Mouse (Mus musculus) frontal cortex, postnatal 10 days (tissue): Measurements from ENCODE around the gene Tekt3.

Source experiments
- DNase-seq, 2 experiments: peaks; one replicate each; pipeline ENCODE4 v3.0.0; 2022; ENCODE audit warnings: low spot score in 2 of 2, mixed read lengths in 1 of 2

Tekt3 gene

GRCm38 (mm10) chr11:63061446-63061845, at the start of gene Tekt3:
Gene Tekt3, plus strand, starts transcription at chr11:63061654.
- no peak for DNase-seq

GRCm38 (mm10) chr11:63017327-63018082, 43.9 kb upstream of the Tekt3 start:
- DNase-seq, result no peak

- DNase-seq, result no peak
These were observed 43.3 kb upstream of the Tekt3 start for GRCm38 (mm10) chr11:63018083-63018622.

DNA sequence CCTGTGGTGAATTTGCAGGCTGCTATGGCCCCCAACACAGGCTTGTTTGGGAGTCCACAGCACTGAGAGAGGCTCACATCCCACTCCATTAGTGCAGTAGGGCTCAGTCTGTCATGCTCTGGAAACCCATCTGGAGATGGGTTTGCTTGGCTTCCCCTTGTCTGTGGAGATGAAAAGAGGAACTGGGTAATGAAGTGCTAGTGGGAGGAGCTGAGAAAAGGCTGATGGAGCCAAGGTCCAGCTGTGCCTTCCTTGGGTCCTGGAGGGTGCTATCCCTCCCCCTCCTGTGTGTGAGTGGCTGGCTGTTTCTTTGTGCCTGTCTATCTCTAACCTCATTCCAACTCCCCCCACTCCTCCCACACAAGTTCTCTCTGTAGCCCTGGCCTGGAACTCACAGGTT, 40.8 kb upstream of the Tekt3 start:
- DNase-seq, result no peak

DNA sequence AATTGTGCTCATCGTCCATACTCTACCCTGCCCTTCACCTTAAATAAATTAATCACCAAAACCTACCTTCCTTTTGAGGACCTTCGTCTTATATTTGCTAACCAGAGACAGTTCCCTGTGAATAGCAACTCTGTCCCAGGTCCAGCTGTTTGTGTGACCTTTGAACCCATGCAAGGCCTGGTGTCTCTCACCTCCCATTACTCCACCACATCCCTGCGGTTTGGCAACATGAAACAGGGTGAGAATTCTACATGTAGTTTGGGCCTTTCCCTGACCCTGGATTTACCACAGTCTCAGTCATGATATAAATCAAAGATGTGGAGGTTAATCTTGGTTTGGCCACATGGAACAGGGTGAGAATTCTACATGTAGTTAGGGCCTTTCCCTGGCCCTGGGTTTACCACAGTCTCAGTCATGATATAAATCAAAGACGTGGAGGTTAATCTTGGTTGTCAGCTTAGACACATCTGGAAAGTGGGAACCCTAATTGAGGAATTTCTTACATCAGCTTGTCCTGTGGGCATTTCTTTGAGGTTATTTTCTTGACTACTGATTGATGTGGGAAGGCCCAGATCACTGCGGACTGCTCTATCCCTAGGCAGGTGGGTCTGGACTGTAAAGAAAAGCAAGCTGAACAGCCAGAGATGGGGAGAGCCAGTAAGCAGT, 40.2 kb upstream of the Tekt3 start:
- DNase-seq, result no peak

DNA sequence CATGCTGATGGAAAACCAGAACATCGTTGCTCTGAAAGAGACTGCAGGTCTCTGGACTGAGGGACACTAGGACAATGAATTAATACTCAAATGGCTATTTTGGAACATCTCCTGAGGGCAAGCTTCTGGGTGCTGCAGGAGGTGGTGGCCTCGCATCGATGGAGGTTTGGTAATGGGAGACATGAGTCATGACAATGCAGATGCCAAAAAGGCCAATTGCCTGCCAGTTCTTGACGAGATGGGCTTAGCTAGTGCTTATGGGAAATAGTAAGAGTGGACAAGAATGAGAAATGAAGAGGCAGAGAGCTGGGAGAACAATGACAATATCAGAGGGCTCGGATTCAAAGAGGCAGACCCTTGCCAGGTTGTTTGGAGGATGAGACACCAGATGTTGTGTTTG, 38.0 kb upstream of the Tekt3 start:
- DNase-seq, result no peak

GRCm38 (mm10) chr11:63024136-63024535, 37.3 kb upstream of the Tekt3 start:
- DNase-seq, result no peak

GRCm38 (mm10) chr11:63025476-63025875, 36.0 kb upstream of the Tekt3 start:
- DNase-seq, result no peak

DNA sequence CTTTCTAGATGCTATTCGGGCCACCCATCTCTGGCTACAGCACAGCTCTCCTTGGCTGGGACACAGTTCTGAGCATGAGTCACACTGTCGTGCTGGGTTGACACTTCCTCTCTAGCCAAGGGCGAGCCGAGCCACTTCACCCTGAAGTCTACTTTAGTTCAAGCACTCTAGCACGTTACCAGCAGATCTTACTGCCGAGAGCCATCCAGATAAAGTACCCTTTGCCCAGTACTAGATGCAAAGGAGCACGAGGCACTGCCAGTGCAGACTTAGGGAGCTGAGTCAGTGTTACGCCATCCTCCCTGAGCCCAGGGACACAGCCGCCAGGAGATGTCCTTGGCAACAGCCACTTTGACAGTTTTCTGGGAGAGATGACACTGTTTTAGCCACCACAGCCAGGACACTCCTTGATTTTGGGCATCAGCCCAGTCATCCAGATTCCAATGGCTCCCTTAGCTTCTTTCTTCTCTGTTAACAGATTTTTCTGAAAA, 34.8 kb upstream of the Tekt3 start:
- DNase-seq, result no peak

DNA sequence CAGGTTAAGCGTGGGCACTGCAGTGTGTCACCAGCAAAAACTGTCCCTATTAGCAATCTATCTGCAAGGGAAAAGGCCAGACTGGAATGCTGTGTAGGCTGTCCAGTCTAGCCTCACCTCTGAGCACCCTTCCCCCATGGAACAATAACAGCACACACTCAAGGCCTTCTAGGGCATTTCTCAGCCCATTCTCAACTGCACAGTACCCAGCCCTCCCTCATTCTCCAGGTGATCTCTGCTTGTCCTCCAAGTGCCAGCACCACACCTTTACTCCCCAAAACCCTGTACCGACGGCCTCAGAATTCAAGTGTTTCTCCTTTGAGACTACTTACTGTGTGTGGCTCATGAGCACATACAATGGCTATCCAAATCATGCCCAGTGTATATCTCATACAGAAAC, 33.3 kb upstream of the Tekt3 start:
- DNase-seq, result no peak

- DNase-seq, result no peak
These were observed 32.2 kb upstream of the Tekt3 start for GRCm38 (mm10) chr11:63029148-63029714.

GRCm38 (mm10) chr11:63029721-63030120, 31.7 kb upstream of the Tekt3 start:
- no peak for DNase-seq

DNA sequence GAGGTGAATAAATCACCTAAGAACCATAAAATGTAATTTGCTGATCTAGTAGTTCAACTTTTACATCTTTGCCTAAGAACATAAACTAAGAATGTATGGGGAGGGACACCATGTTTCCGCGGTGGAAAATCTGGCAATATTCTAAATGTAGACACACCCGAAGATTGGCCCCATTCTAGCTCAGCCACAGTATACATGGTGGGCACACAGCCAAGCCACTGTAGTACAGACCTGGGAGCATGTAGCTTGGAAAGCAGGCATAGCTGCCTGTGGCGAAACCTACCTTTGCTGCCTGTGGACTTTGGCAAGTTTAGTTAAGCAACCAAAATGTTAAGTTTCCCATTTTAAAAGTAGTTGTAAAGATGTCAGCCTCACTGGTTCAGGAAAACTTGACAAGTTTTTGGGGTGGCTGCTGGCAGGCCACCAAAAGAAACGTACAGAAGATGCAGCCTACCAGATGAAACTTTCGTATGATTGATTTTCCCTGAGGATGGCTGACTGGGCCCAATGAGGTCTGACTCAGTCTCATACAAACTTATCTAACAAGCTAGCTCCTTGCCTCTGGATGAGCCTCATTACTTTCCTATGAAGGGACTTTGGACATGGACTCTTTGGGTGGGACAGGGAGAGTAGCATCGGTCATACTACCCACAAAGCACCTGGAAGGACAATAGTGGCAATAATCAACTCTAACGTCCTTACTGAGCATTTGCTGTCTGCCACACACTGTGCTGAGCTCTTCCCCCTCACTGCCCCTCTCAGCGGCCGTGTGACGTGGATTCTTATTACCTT, 25.8 kb upstream of the Tekt3 start:
- DNase-seq, result no peak

DNA sequence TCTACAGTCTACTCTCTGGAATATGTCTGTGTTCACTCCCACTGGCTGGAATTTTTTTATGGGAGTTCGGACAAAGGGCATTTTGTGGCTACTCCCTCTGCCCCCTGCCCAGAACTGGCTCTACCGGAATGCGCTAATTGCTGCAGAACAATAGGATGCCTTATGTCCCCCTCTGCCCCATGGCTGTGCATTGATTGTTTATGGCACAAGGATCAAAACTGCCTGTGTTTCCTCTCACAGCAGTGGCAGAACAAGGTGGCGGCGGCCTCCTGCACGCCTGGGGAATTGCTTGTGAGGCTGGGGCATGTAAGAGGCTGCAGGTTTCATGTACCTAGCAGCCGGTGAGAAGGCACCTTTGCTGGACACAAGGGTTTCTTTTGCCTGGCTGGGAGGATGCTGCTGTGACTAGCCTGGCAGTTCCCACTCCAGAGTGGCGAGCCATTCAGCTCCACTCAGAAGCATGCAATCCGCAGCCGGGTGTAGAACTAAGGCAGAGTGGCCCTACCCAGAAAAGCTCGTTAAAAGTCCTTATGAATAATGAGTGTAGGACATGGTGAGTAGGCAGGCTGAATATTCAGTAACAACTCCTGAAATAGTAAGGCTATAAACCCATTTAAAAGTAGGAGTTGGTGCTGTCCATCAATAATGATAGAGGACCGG, 21.3 kb upstream of the Tekt3 start:
- no peak for DNase-seq

DNA sequence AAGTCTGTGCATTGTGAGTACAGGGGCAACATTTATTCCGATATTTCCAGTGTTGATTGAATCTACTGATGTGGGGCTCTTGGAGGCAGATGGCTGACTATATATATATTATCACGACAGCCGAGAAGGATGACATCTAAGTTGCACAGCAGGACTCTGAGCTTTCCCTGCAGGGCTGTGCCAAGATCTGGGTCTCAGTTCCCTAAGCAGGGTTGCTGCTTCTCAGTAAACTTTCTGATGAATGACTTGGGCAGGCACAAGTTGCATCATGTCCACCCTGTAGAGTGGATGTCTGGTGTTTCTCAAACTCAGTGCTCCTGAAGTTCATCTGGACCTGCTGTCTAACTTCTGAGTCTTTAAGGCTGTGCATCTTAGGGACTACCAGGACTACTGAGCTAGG, 15.7 kb upstream of the Tekt3 start:
- DNase-seq, result no peak

DNA sequence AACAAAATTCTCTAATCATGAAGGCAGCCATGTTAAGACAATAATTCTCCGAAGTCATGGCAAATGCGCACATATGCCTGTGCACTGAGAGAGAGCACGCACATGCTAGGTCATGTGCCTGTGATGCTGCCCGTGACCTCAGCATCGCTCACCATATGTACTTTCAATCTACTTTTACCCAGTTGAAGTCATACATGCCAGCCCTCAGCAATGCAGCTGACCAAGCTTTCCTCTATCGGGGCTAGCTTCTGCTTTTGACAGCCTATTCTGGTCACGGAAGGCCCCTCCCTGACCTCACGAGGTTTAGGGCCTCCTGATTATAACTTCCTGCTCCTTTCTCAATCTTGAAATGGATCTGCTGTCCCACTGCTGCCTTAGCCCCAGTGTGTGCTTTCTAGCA, 15.1 kb upstream of the Tekt3 start:
- DNase-seq, result peak in 1 of 2 experiments; percentile 25

DNA sequence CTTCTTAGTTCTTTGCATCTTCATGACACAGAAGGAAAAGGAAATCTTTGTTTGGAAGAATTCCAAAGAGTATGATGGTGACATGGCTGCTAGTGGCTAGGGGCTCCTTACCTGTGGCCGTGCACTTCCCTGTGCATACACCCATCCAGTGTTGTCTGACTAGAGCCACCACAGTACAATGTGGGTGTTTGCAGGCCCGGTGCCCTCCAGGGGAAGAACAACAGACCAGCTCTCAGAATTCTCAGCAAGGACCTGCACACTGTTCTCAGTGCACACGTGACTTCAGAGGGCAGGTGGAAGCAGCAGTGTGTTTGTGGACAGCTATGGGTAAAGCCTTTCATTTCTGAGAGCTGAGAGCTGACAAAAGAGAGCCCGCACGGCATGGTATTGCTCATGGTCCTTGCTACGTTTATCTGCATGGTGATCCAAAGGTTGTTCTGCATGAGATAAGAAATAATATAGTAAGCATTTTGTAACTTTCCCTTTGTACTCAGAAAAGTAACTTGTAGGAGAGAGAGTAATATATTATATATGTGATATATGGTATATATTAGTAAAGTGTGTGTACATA, 11.0 kb upstream of the Tekt3 start:
- no peak for DNase-seq

DNA sequence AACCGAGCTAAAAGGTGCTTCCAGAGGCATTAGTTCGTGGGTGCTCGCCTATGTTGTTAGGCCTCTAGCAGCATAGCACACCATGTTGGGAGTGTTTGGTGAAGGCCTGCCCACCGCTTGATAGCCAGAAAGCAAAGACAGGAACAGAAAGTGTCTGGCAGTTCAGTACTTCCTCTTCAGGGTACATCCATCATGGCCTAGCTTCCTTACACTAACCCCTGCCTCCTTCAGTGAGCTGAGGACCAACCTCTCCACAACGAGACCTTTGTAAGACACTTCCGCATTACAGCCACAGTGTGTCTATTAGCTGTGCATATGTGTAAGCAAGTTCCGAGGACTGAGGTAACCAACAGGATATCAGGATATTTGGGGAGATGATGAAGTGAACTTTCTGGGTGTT, 10.4 kb upstream of the Tekt3 start:
- peak in 1 of 2 experiments; percentile 17 for DNase-seq

DNA sequence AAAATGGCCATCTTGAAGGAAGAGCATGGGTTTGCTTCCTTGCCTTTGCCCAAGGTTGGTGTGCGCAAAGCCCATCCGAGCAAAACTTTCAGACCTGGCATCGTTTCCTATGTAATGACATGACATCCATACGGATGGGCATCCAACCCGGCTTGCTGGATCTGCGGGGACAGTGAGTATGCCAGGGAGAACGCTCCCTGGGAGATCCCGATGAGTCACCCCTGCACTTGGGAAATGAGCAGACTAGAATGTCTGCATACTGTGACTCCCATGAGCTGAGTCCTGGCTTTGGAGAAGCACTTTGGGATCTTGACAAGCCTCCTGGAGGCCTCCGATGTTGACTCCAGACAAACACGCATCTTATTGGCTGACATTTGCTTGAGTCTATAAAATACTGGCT, 9.5 kb upstream of the Tekt3 start:
- DNase-seq, result no peak

DNA sequence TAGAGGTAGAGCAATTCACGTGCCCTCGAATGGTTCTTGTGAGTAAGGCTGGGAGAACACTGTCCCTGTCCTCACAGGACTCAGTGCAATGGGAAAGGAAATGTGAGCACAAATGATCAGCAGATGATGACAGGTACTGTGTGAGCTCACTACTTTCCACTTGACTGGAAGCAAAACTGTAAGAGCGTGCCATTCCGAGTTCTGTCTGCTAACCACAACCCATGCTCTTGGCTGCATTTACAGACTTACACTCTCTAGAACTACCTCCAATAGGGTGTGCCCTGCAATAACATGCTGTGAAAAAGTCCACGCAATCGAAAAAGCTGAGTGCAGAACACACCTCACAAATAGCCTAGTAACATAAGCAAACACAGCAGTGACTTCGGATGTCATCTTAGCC, 5.9 kb upstream of the Tekt3 start:
- DNase-seq, result no peak

DNA sequence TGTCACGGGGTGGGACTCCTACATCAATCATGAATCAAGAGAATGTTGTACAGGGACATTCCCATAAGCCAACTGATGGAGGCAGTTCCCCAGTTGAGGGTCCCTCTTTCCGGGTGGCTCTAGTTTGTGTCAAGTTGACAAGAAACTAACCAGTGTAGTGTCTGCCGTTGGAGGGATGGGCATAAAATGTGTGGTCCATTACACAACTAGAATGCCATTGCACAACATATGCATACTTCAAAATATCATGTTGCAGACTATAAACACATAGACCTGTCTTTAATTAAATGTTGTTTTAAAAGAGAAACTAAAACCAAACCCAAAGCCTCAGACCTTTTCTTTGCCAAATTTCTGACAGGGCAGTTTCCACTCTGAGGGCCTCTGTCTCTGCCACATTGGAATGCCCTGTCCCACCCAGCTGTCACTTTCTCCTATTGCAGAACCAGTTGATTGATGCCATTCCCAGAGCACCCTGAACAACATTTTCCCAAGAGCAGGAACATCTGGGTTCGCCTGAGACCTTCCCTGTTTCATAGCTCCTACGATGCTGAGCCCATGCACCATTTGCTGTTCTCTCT, 3.0 kb upstream of the Tekt3 start:
- no peak for DNase-seq
